Mouse (Mus musculus) R1 (cell line): ENCODE measurements around the gene Arpc1b.
"Not testable (repeated sequence)": the region's sequence is repeated elsewhere in the genome, so short reads cannot be mapped to it uniquely, and the experiment has no call there.

Source experiments
- DNase-seq: peaks from one replicate; pipeline ENCODE4 v3.0.0-alpha.2; 2018; ENCODE audit warnings: low read depth, low spot score

Arpc1b gene

GRCm38 (mm10) chr5:145113416-145113815 lies 599 bp upstream of the Arpc1b start:
- DNase-seq: no peak

GRCm38 (mm10) chr5:145114606-145115473 lies 825 bp downstream of the Arpc1b start:
- DNase-seq: peak; percentile 59

DNA sequence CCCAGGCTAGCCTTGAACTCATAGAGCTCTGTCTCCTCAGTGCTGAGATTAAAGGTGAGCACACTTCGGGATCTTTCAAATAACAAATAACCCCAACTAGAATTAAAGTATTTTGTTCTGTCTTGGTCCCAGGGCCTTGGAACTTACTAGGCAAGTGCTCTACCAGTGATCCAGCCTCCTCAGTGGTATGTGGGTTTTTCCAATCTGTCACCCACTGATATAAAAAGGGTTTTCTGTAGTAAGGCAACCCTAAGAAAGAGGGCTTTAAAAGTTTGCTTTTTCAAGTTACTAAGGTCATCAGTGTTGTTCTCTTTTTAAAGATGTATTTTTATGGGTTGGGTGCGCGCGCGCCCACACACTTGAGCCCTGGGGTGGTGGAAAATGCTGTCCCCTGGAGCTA lies 1.7 kb downstream of the Arpc1b start:
- DNase-seq: no peak

DNA sequence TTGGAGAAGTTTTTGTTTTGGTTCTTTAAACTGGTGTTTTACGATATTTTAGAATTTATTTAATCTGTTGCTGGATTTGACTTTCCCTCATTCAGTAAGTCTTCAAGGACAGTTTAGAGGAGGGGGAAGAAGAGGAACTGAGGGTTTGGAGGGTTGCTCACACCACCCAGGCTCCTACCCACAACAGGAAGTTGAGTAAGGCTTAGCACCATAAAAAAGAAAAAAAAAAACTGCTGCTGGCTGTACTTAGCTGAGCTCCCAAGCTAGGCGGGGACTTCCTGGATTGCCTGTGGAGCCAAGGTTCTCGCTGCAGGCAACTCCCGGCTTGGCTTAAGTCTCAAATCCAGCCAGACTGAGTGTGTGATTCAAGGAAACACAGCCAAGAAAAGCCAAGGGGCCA lies 2.3 kb downstream of the Arpc1b start:
- peak; percentile 60 for DNase-seq

GRCm38 (mm10) chr5:145116916-145117315 lies 2.9 kb downstream of the Arpc1b start:
- DNase-seq: peak; percentile 92

- no peak for DNase-seq
These were observed 4.0 kb downstream of the Arpc1b start for GRCm38 (mm10) chr5:145118005-145118404.

DNA sequence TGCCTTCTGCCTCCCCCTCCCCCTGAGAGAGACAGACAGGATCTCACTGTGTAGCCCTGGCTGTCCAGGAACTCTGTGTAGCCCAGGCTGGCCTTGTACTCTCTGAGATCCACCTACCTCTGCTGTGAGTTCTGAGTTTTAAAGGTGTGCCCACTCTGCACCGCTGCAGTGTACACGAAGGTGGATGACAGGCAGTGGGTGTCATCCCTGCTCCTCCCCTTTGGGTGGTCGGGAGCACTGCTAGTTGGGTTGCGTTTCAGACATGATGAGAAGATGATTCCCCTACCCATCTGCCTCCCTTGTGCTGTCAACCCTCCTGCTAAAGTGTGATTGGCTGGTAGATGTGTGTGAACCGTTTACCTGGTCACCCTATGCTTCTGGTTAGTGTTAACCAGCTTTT lies 4.4 kb downstream of the Arpc1b start:
- DNase-seq: no peak

GRCm38 (mm10) chr5:145119385-145119784 lies 5.4 kb downstream of the Arpc1b start:
- peak; percentile 74 for DNase-seq

DNA sequence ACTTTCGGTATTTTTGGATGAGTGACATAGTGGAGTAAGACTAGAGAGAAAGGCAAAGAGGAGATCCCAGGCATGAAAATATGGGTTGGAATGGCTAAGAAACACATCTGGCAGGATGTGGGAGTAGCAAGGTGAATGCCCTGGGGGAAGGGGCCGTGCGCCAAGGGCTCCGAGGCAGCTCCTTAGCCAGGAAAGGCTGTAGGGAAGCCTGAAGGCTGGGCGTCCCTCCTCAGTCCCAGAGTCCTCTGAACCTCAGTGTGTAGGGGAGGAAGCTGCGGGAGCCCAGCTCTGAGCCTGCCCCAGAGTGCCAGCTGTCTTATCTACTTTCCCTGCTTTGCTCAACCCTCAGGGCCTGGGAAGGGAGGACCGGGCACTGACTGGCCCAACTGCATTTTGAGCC lies 6.9 kb downstream of the Arpc1b start:
- no peak for DNase-seq

- no peak for DNase-seq
These were observed 9.4 kb downstream of the Arpc1b start for GRCm38 (mm10) chr5:145123396-145123795.

GRCm38 (mm10) chr5:145126580-145126979 lies 12.6 kb downstream of the Arpc1b start:
- DNase-seq: no peak

GRCm38 (mm10) chr5:145129124-145129523 lies 15.1 kb downstream of the Arpc1b start:
- DNase-seq: no peak

DNA sequence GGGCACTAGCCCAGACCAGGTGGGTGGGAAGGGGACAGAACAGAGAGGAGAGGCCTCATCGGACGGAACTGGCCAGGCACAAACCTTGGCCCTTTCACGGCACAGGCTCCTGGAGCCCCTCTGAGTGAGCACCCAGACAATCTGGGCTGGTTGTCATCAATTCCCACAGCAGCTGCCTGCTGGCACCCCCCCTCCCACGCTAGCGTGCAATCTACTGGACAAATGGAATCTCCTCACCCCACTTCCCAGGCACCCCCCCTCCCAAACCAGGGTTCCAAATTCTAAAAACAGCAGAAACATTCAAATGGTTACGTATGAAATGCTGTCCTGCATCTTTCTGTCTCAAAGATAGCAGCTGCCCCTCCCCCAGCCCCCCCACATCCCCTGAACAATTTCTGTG lies 15.8 kb downstream of the Arpc1b start:
- DNase-seq: not testable (repeated sequence)

DNA sequence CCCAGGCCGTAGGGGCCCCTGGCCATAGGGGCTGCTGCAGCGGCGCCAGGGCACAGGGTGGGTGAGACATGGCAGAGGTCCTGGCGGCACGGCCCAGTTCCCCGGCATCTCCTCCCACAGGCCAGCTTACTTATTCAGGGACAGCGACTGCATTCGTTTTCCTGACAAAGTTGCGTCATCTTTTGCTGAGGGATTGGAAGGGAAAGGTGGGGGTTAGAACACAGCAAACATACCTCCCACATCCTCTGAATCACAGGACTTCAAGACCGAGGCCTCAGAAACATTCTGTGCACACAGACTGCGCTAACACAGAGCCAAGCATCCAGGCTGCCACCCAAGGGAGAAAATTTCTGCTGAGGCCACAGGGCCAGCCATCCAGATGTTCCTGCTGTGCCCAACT lies 16.2 kb downstream of the Arpc1b start:
- DNase-seq: no peak

GRCm38 (mm10) chr5:145130995-145131394 lies 17.0 kb downstream of the Arpc1b start:
- DNase-seq: no peak

GRCm38 (mm10) chr5:145133275-145133674 lies 19.3 kb downstream of the Arpc1b start:
- DNase-seq: not testable (repeated sequence)

- no peak for DNase-seq
These were observed 24.8 kb downstream of the Arpc1b start for GRCm38 (mm10) chr5:145138836-145139235.

GRCm38 (mm10) chr5:145139571-145140519 lies 25.8 kb downstream of the Arpc1b start, which contains the start of the genes Pdap1 and Bud31:
Gene Pdap1 (minus strand): TSS chr5:145140238.
Gene Bud31 (plus strand): TSS chr5:145140362.
- DNase-seq: peak; percentile 93

GRCm38 (mm10) chr5:145140611-145141010 lies 26.6 kb downstream of the Arpc1b start:
- no peak for DNase-seq

GRCm38 (mm10) chr5:145147748-145148147 lies 33.7 kb downstream of the Arpc1b start:
- DNase-seq: no peak

DNA sequence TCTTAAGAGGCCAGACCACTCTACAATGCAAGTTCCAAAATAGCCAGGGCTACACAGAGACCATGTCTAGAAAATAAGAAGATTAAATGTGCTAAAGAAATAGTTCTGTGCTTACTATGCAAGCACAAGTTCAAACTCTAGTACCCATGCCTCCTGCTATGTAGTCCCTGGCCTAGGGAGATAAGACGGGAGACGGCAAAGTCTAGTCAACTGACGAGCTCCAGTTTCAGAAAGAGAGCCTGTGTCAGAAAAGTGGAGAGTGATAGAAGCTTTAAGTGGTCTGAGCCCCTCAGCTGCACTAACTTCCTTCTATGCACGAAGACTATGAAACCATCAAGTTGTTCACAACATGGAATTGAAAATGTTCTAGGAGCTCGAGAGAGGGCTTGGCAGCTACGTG lies 35.3 kb downstream of the Arpc1b start:
- DNase-seq: no peak

GRCm38 (mm10) chr5:145152690-145153089 lies 38.7 kb downstream of the Arpc1b start:
- no peak for DNase-seq
